In genomic region chr10:18946727-18947126, GRCm38 (mm10) we compare ENCODE assay signal across 26 mouse cellular contexts.
"Had no signal": no experiment of that assay in that cellular context is flagged by ENCODE, and none has a peak within 500 bp of the region (broad histone marks: within the 10 kb centered on the region; RNA-seq: fewer than 3 reads in every experiment).

No protein-coding gene starts in this region.

- H3K36me3 ChIP-seq: heart, embryonic 10.5 days; heart, embryonic 13.5 days; heart, embryonic 15.5 days; intestine, embryonic 15.5 days; limb, embryonic 10.5 days; limb, embryonic 12.5 days; liver, embryonic 13.5 days; liver, embryonic 15.5 days had no signal

- H3K9ac ChIP-seq: heart, embryonic 13.5 days; heart, embryonic 15.5 days; hindbrain, embryonic 14.5 days; intestine, embryonic 15.5 days; limb, embryonic 12.5 days; liver, embryonic 13.5 days; liver, embryonic 15.5 days had no signal

- H3K9me3 ChIP-seq: heart, embryonic 10.5 days; heart, embryonic 13.5 days; heart, embryonic 15.5 days; intestine, embryonic 15.5 days; limb, embryonic 10.5 days; limb, embryonic 12.5 days; liver, embryonic 13.5 days; liver, embryonic 15.5 days had no signal

- H3K27me3 ChIP-seq: heart, embryonic 13.5 days; heart, embryonic 15.5 days; intestine, embryonic 15.5 days; limb, embryonic 12.5 days; liver, embryonic 13.5 days; liver, embryonic 15.5 days had no signal

- H3K27ac ChIP-seq: gastrocnemius, adult 2 months; heart, embryonic 10.5 days; heart, embryonic 13.5 days; heart, embryonic 15.5 days; hindbrain, embryonic 14.5 days; intestine, embryonic 15.5 days; layer of hippocampus, adult 2 months; left cerebral cortex, adult 2 months; limb, embryonic 10.5 days; limb, embryonic 12.5 days; liver, embryonic 13.5 days; liver, embryonic 15.5 days had no signal

- DNase-seq: gastrocnemius, adult 2 months; gastrocnemius, postnatal 10 days; gastrocnemius, postnatal 25 days; heart, adult 18-20 months; heart, postnatal 14 days; heart, postnatal 36 days; kidney, adult 18-20 months; kidney, adult 8-10 months; kidney, postnatal 10 days; kidney, postnatal 25 days; kidney, postnatal 4 days; liver; liver, embryonic 13.5 days had no signal

- H3K4me1 ChIP-seq: heart, embryonic 10.5 days; heart, embryonic 13.5 days; heart, embryonic 15.5 days; intestine, embryonic 15.5 days; limb, embryonic 10.5 days; limb, embryonic 12.5 days; liver, embryonic 15.5 days had no signal

- ATAC-seq: hindbrain, embryonic 16.5 days; intestine, embryonic 15.5 days; intestine, postnatal 0 days had no signal

- H3K4me3 ChIP-seq: gastrocnemius, adult 2 months; heart, embryonic 10.5 days; heart, embryonic 13.5 days; heart, embryonic 15.5 days; intestine, embryonic 15.5 days; layer of hippocampus, adult 2 months; left cerebral cortex, adult 2 months; limb, embryonic 10.5 days; limb, embryonic 12.5 days; liver, embryonic 13.5 days; liver, embryonic 15.5 days had no signal

- H3K4me2 ChIP-seq: heart, embryonic 13.5 days; heart, embryonic 15.5 days; hindbrain, embryonic 14.5 days; intestine, embryonic 15.5 days; limb, embryonic 12.5 days; liver, embryonic 11.5 days; liver, embryonic 13.5 days; liver, embryonic 15.5 days had no signal
